Mouse (Mus musculus) stomach, adult 2 months (tissue): ENCODE measurements around the gene Fbl. TPM values are rescaled to one million over a fixed set of nuclear protein-coding genes. Genes with fewer than 3 reads are reported as not detected.

ENCODE experiments used
- polyA plus RNA-seq: library from polyadenylated mRNA; depleted of rRNA; stranded (reverse); fragments of >200 nt; gene quantifications from 2 replicates; pipeline ENCODE4 v1.2.3, GENCODE M21; 2012; rRNA removed

Gene Fbl
- 13.0 and 31.1 TPM in 2 replicates for polyA plus RNA-seq

DNA sequence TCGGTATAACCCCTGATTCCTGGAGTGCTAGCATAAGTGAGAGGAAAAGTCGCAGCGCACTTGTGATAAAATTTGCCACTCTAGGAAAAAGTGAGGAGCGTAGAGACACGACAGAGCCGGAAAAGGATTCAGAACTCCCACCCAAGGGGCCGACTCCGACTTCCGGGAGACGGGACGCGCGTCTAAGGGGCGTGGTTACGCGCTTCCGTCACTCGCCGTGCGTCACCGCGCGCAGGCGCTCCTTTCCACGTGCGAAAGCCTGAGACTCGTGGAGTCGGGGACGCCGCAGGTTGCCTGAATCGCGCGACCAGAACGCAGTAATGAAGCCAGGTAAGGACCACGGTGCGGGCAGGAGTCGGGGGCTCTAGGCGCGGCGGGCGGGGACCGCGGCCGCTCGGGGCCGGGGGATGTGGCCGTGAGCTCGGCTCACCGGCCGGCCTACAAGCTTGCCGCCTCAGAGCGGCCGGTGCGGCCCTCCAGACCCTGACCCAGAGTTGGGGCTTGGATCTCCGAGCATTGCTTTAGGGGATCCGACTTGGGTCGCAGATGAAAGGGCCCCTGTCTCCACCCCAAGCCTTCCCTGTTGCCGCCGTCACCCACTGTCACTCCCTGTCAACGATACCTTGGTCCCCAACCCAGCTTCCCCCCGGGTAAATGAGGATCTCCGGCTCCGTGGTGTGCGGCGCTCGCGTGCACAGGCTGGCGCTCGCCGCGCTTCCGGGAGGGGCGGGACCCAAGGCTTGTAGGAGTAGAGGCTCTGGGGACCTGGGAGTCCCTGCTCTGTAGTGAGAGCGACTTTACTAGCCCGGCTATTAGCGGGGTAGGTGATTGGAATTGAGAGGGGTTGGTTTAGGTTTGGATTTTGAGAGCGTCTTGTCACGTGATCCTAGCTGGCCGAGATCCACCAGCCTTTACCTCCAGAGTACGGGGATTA, at the start of gene Fbl:
Fbl (plus strand) TSS at position 222 of the 934 bp plus-strand sequence.

DNA sequence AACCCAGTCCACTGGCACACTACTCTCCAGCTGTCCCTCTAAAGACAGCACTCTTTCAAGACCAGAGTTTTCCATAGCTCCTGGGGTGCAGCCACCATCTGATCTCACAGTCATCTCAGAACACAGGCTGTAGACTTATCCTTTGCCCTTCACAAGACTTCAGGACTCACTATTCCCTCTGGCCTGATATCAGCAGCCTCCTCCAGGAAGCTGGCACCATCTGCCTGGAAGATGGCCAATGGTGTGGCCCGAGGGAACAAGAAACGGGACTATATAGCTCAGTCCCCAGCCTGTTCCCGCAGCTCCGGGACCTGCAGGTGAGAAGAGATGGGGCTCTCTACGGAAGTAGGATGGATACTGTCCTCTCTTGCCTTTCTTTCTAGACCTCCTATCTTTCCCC, 40.3 kb upstream of the Fbl start, which contains the start of gene 9530053A07Rik:
9530053A07Rik (plus strand) TSS at position 301 of the 400 bp plus-strand sequence.

DNA sequence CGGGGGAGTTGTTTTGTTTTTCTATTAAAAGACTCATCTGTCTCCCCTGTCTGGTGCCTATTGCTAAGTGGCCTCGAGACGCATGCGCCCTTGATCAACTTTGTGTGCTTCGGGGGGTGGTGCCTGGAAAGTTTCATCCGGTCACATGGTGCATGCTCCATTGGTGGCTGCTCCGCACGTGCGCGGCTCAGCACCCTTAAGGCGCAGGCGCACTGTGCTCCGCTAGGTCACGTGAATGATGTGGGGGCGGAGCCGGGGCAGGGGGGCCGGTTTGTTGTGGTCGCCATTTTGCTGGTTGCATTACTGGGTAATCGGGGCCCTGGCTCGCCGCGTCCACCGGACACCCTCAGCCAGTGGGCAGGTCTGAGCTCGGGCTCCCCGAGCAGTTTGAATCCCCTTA, 9.7 kb downstream of the Fbl start, which contains the start of gene Dyrk1b:
Dyrk1b (plus strand) TSS at position 242 of the 400 bp plus-strand sequence.

Other genes with a start within 250 kb of the Fbl start
- 0.01 and 0.31 TPM in 2 replicates for gene Zfp974, start 240.2 kb upstream of the Fbl start, polyA plus RNA-seq
- gene Zfp780b, start 190.5 kb upstream of the Fbl start, polyA plus RNA-seq = 0.11 and 0.30 TPM in 2 replicates
- 0.02 and 0.08 TPM in 2 replicates for gene Zfp850, start 155.6 kb upstream of the Fbl start, polyA plus RNA-seq
- gene Psmc4, start 119.6 kb upstream of the Fbl start, polyA plus RNA-seq = 43.1 and 46.4 TPM in 2 replicates
- 108 and 143 TPM in 2 replicates for gene Fcgbp, start 98.5 kb upstream of the Fbl start, polyA plus RNA-seq
- gene 9530053A07Rik, start 40.2 kb upstream of the Fbl start, polyA plus RNA-seq = 0.01 and 0.03 TPM in 2 replicates
- 24.2 and 25.2 TPM in 2 replicates for gene Dyrk1b, start 9.8 kb downstream of the Fbl start, polyA plus RNA-seq
- gene Eid2, start 98.2 kb downstream of the Fbl start, polyA plus RNA-seq = 3.5 and 4.9 TPM in 2 replicates
- 4.4 and 9.7 TPM in 2 replicates for gene Eid2b, start 108.0 kb downstream of the Fbl start, polyA plus RNA-seq
- not detected in 2 replicates for gene Selenov, start 121.5 kb downstream of the Fbl start, polyA plus RNA-seq
- gene Dll3, start 132.5 kb downstream of the Fbl start, polyA plus RNA-seq = 0.03 and 0.28 TPM in 2 replicates
- gene Timm50, start 142.4 kb downstream of the Fbl start, polyA plus RNA-seq = 40.2 and 50.9 TPM in 2 replicates
- gene Supt5, start 169.0 kb downstream of the Fbl start, polyA plus RNA-seq = 52.0 and 56.5 TPM in 2 replicates
- gene Rps16, start 180.9 kb downstream of the Fbl start, polyA plus RNA-seq = 364 and 449 TPM in 2 replicates
- gene Plekhg2, start 202.9 kb downstream of the Fbl start, polyA plus RNA-seq = 12.3 and 14.5 TPM in 2 replicates
- gene Zfp36, start 210.5 kb downstream of the Fbl start, polyA plus RNA-seq = 27.8 and 36.2 TPM in 2 replicates
- 28.9 and 39.5 TPM in 2 replicates for gene Med29, start 223.0 kb downstream of the Fbl start, polyA plus RNA-seq
- 69.9 and 73.0 TPM in 2 replicates for gene Paf1, start 223.2 kb downstream of the Fbl start, polyA plus RNA-seq